Mouse (Mus musculus): ENCODE measurements at regions not wholly inside any gene's neighbourhood (a gene's known extent, or its start where the extent isn't known, plus 50 kb on each side); places are given as distances from the start of the nearest gene placed in this dataset.
A peak's percentile ranks its signal among the peaks of the same experiment; 100 is the strongest.

- H3K9me3 ChIP-seq (ENCODE audit: control insufficient read depth, low read length) = no peaks in the 10 kb centered on the region
- no peak overlapping the region for H3K4me2 ChIP-seq (ENCODE audit: low read length)
- H3K27me3 ChIP-seq (replicated peaks; ENCODE audit: control insufficient read depth, insufficient read depth, low read length) = no peaks in the 10 kb centered on the region
- H3K4me1 ChIP-seq (ENCODE audit: control insufficient read depth, insufficient read depth, low read depth, low read length) = no peaks in the 10 kb centered on the region
- H3K4me3 ChIP-seq (ENCODE audit: low read length) = no peak overlapping the region
- H3K9ac ChIP-seq (ENCODE audit: low read depth, low read length) = no peak overlapping the region
- 13% methylated on average over 1 of the region's 1 CpGs for WGBS
- H3K27ac ChIP-seq (ENCODE audit: low read depth, low read length) = no peak overlapping the region
- ATAC-seq = no peak
- no peaks in the 10 kb centered on the region for H3K36me3 ChIP-seq (ENCODE audit: control insufficient read depth, insufficient read depth, low read length)
These were observed 540.1 kb upstream of the Stxbp6 start for GRCm38 (mm10) chr12:45614509-45615150.

GRCm38 (mm10) chr12:45614074-45614473 is 539.6 kb upstream of the Stxbp6 start:
- H3K27me3 ChIP-seq (replicated peaks; ENCODE audit: control insufficient read depth, insufficient read depth, low read length) = no peaks in the 10 kb centered on the region
- no peak overlapping the region for H3K4me3 ChIP-seq (ENCODE audit: low read length)
- no peaks in the 10 kb centered on the region for H3K9me3 ChIP-seq (ENCODE audit: control insufficient read depth, low read length)
- no peaks in the 10 kb centered on the region for H3K36me3 ChIP-seq (ENCODE audit: control insufficient read depth, insufficient read depth, low read length)
- H3K4me2 ChIP-seq (ENCODE audit: low read length) = no peak overlapping the region
- no peak overlapping the region for H3K9ac ChIP-seq (ENCODE audit: low read depth, low read length)
- H3K27ac ChIP-seq (ENCODE audit: low read depth, low read length) = no peak overlapping the region
- H3K4me1 ChIP-seq (ENCODE audit: control insufficient read depth, insufficient read depth, low read depth, low read length) = no peaks in the 10 kb centered on the region
- ATAC-seq = no peak; the same call in 1 of the 2 replicates

DNA sequence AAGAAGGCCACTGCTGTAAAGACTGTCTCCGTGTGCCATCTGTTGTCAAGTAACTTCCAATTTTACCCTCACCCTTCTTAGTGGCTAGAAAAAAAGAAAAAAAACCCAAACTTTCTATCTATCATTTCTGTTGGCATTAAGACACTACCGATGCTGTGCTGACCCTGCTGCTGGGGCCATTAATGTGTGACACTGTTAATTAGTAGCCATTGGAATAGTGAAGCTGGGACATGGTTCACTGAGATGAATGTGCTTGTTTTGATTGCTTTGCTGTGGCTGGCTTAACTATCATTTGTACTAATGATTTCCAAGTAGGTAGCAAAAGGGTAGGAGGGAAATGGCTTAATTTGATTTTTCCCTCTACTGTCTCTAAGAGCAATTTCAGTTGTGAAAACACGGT is 524.9 kb upstream of the Stxbp6 start:
- H3K27me3 ChIP-seq (replicated peaks; ENCODE audit: control insufficient read depth, insufficient read depth, low read length) = no peaks in the 10 kb centered on the region
- H3K9me3 ChIP-seq (ENCODE audit: control insufficient read depth, low read length) = no peaks in the 10 kb centered on the region
- peaks cover 2% of the 10 kb centered on the region for H3K4me1 ChIP-seq (ENCODE audit: control insufficient read depth, insufficient read depth, low read depth, low read length)
- WGBS = 58% methylated on average over 3 of the region's 3 CpGs
- H3K27ac ChIP-seq (ENCODE audit: low read depth, low read length) = no peak overlapping the region
- no peak overlapping the region for H3K9ac ChIP-seq (ENCODE audit: low read depth, low read length)
- H3K4me2 ChIP-seq (ENCODE audit: low read length) = no peak overlapping the region
- ATAC-seq = no peak
- no peak overlapping the region for H3K4me3 ChIP-seq (ENCODE audit: low read length)
- H3K36me3 ChIP-seq (ENCODE audit: control insufficient read depth, insufficient read depth, low read length) = no peaks in the 10 kb centered on the region

DNA sequence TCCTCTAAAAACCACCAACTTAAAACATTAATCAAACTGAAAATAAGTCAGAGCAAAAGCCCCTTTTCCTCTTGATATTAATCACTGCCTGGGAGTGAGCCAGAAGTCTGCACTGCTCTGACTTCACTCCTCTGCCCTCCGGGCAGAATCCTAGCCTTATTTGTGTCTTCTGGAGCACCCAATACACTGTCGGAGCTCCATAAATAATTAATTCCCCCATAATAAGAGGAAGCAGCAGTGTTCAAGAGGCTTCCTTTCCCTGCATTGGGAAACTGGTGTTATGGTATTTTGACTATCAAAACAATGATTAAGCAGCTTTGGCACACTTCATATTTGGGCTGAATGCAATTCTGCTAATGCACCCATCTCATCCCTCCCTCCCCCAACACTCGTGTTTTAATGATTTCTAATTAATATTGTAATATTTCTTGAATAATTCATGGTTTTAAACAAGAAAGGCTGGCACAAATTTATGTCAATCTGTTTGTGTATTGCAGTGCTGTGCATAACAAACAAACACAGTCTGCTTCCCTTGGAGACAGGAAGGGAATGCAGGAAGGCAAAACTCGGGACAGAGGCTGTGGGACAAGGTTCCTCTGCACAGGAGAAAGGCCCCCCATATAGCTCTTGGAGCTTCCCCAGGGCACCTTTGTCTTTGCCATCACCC is 523.5 kb upstream of the Stxbp6 start:
- Histone ChIP-seq H3K9me3 (ENCODE audit: control insufficient read depth, low read length) (no peaks in the 10 kb centered on the region), H3K4me1 (ENCODE audit: control insufficient read depth, insufficient read depth, low read depth, low read length) (peaks cover 2% of the 10 kb centered on the region), H3K9ac (ENCODE audit: low read depth, low read length) (no peak overlapping the region), H3K4me2 (ENCODE audit: low read length) (no peak overlapping the region), H3K4me3 (ENCODE audit: low read length) (no peak overlapping the region), H3K36me3 (ENCODE audit: control insufficient read depth, insufficient read depth, low read length) (no peaks in the 10 kb centered on the region), H3K27me3 (replicated peaks; ENCODE audit: control insufficient read depth, insufficient read depth, low read length) (no peaks in the 10 kb centered on the region), H3K27ac (ENCODE audit: low read depth, low read length) (no peak overlapping the region; the same call in 1 of the 2 replicates)
- ATAC-seq = peak; percentile 82
- 19% methylated on average over 4 of the region's 4 CpGs for WGBS

DNA sequence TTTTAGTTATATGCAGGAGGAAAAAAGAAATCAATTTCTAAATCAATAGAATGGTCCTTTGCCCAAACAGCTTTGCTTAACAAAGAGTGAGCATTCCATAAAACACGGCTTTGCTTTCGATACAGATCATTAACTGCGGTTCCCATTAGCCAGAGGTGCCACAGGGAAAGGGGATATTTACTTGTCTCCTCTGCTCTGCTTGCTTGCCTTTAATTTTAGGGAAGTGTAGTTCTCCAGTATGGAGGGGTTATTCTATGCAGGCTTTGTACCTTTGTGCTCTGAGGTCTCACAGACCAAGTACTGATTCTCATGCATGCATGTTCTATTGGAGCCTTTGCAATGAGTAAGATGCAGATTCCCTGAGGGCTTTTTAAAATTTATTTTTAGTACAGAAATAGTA is 520.2 kb upstream of the Stxbp6 start:
- Histone ChIP-seq H3K9ac (ENCODE audit: low read depth, low read length) (no peak overlapping the region), H3K27me3 (replicated peaks; ENCODE audit: control insufficient read depth, insufficient read depth, low read length) (no peaks in the 10 kb centered on the region), H3K4me1 (ENCODE audit: control insufficient read depth, insufficient read depth, low read depth, low read length) (peaks cover 2% of the 10 kb centered on the region), H3K27ac (ENCODE audit: low read depth, low read length) (no peak overlapping the region), H3K4me2 (ENCODE audit: low read length) (no peak overlapping the region), H3K36me3 (ENCODE audit: control insufficient read depth, insufficient read depth, low read length) (no peaks in the 10 kb centered on the region), H3K9me3 (ENCODE audit: control insufficient read depth, low read length) (no peaks in the 10 kb centered on the region), H3K4me3 (ENCODE audit: low read length) (no peak overlapping the region)
- 66% methylated on average over 3 of the region's 3 CpGs for WGBS
- ATAC-seq = peak; percentile 56

- Histone ChIP-seq H3K9me3 (ENCODE audit: control insufficient read depth, low read length) (no peaks in the 10 kb centered on the region), H3K9ac (ENCODE audit: low read depth, low read length) (no peak overlapping the region), H3K4me2 (ENCODE audit: low read length) (no peak overlapping the region), H3K4me1 (ENCODE audit: control insufficient read depth, insufficient read depth, low read depth, low read length) (no peaks in the 10 kb centered on the region; the same call in 1 of the 2 replicates), H3K36me3 (ENCODE audit: control insufficient read depth, insufficient read depth, low read length) (no peaks in the 10 kb centered on the region), H3K27me3 (replicated peaks; ENCODE audit: control insufficient read depth, insufficient read depth, low read length) (no peaks in the 10 kb centered on the region), H3K4me3 (ENCODE audit: low read length) (no peak overlapping the region), H3K27ac (ENCODE audit: low read depth, low read length) (no peak overlapping the region)
- ATAC-seq = no peak
- 87% methylated on average over 2 of the region's 2 CpGs for WGBS
These were observed 515.7 kb upstream of the Stxbp6 start for GRCm38 (mm10) chr12:45590191-45590590.

DNA sequence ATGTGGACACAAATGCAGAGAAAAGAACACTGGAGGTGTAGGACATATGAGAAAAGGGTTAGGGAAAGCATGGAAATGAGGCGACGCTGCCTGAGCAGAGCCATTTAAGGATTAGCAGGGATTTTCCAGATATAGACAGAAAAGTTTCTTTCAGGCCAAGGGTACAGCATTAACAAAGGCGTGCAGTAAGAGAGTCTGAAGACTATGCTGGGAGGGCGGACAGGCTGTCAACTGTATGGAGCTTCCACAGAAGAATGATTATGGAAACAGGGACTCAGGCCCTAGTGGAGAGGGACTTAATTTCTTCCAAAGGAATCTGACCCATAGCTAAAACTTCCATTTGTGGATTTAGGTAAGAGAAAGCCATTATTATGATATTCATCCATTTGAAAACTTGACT is 511.3 kb upstream of the Stxbp6 start:
- H3K4me2 ChIP-seq (ENCODE audit: low read length) = no peak overlapping the region
- no peak overlapping the region for H3K9ac ChIP-seq (ENCODE audit: low read depth, low read length)
- H3K27me3 ChIP-seq (replicated peaks; ENCODE audit: control insufficient read depth, insufficient read depth, low read length) = no peaks in the 10 kb centered on the region
- H3K27ac ChIP-seq (ENCODE audit: low read depth, low read length) = no peak overlapping the region
- ATAC-seq = no peak
- H3K9me3 ChIP-seq (ENCODE audit: control insufficient read depth, low read length) = no peaks in the 10 kb centered on the region
- 89% methylated on average over 4 of the region's 4 CpGs for WGBS
- no peaks in the 10 kb centered on the region for H3K36me3 ChIP-seq (ENCODE audit: control insufficient read depth, insufficient read depth, low read length)
- H3K4me1 ChIP-seq (ENCODE audit: control insufficient read depth, insufficient read depth, low read depth, low read length) = no peaks in the 10 kb centered on the region
- H3K4me3 ChIP-seq (ENCODE audit: low read length) = no peak overlapping the region

- Histone ChIP-seq H3K4me2 (ENCODE audit: low read length) (no peak overlapping the region), H3K36me3 (ENCODE audit: control insufficient read depth, insufficient read depth, low read length) (no peaks in the 10 kb centered on the region), H3K4me1 (ENCODE audit: control insufficient read depth, insufficient read depth, low read depth, low read length) (peaks cover 10% of the 10 kb centered on the region), H3K9me3 (ENCODE audit: control insufficient read depth, low read length) (no peaks in the 10 kb centered on the region), H3K27ac (ENCODE audit: low read depth, low read length) (peak overlapping the region; percentile 54), H3K27me3 (replicated peaks; ENCODE audit: control insufficient read depth, insufficient read depth, low read length) (no peaks in the 10 kb centered on the region), H3K9ac (ENCODE audit: low read depth, low read length) (no peak overlapping the region), H3K4me3 (ENCODE audit: low read length) (no peak overlapping the region)
- peak; percentile 55 for ATAC-seq
- 42% methylated on average over 13 of the region's 13 CpGs for WGBS
These were observed 489.0 kb upstream of the Stxbp6 start for GRCm38 (mm10) chr12:45563325-45564030.

GRCm38 (mm10) chr12:45562637-45563220 is 488.2 kb upstream of the Stxbp6 start:
- no peaks in the 10 kb centered on the region for H3K36me3 ChIP-seq (ENCODE audit: control insufficient read depth, insufficient read depth, low read length)
- no peak overlapping the region for H3K4me2 ChIP-seq (ENCODE audit: low read length)
- no peak overlapping the region for H3K4me3 ChIP-seq (ENCODE audit: low read length)
- no peaks in the 10 kb centered on the region for H3K9me3 ChIP-seq (ENCODE audit: control insufficient read depth, low read length)
- ATAC-seq = no peak
- H3K9ac ChIP-seq (ENCODE audit: low read depth, low read length) = no peak overlapping the region
- peak overlapping the region; percentile 54; the same call in 1 of the 2 replicates for H3K27ac ChIP-seq (ENCODE audit: low read depth, low read length)
- peaks cover 10% of the 10 kb centered on the region for H3K4me1 ChIP-seq (ENCODE audit: control insufficient read depth, insufficient read depth, low read depth, low read length)
- H3K27me3 ChIP-seq (replicated peaks; ENCODE audit: control insufficient read depth, insufficient read depth, low read length) = no peaks in the 10 kb centered on the region
- 35% methylated on average over 1 of the region's 1 CpGs for WGBS
